ENCODE assay signal across 21 mouse cellular contexts in the genomic region with DNA sequence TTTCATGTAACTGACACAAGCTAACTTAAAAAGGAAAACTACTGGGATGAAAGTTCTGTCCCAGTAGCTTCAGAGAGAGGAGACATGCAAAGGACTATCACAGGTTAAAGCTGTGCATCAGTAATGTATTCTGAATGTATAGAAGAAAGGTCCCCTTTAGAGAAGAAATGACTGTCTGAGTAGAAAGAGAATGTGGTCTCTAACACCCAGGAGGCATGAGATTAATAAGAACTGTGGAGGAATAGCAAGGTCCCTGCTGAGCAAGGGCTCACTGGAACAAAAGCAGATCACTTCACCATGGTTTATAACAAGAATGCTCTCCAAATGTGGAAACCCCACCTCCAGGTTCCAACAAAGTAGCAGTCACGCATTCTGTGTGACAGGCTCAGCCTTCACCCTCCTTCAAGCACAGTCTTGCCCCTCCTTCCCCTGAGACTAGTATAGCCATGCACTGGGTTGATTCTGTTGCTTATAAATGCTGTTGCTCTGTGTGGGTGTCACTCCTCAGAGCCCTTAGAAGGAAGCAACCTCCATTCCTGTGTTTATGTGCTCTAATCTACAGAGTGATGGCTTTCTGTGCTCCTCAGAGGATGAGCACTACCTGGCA.
DNase-seq lines count a peak whose midpoint lies in the region; ATAC-seq and TF ChIP-seq lines count a peak whose summit lies in the region.
"Had no signal": no experiment of that assay in that cellular context is flagged by ENCODE, and none has a peak within 500 bp of the region (broad histone marks: within the 10 kb centered on the region; RNA-seq: fewer than 3 reads in every experiment).

No protein-coding gene starts in this region.

- H3K4me1 ChIP-seq in forebrain, embryonic 13.5 days, result no peaks in the 10 kb centered on the region
- no peaks in the 10 kb centered on the region for H3K4me1 ChIP-seq in forebrain, postnatal 0 days (ENCODE audit: insufficient read depth)
- H3K4me1 ChIP-seq in midbrain, embryonic 11.5 days (ENCODE audit: control insufficient read depth, insufficient read depth, low read length), result no peaks in the 10 kb centered on the region
- H3K4me1 ChIP-seq in midbrain, embryonic 10.5 days, result peaks cover 5% of the 10 kb centered on the region; the same call in 1 of the 2 replicates
- H3K4me1 ChIP-seq in midbrain, embryonic 16.5 days (ENCODE audit: control insufficient read depth, insufficient read depth, low read length), result no peaks in the 10 kb centered on the region
- H3K4me1 ChIP-seq: intestine, embryonic 15.5 days had no signal

- 0% methylated on average over 1 of the region's 1 CpGs for WGBS in forebrain, embryonic 13.5 days
- WGBS in forebrain, postnatal 0 days, result 9% methylated on average over 1 of the region's 1 CpGs
- 20% methylated on average over 1 of the region's 1 CpGs for WGBS in midbrain, embryonic 11.5 days
- 30% methylated on average over 1 of the region's 1 CpGs for WGBS in midbrain, embryonic 10.5 days
- 20% methylated on average over 1 of the region's 1 CpGs for WGBS in midbrain, embryonic 16.5 days

- H3K36me3 ChIP-seq in forebrain, embryonic 13.5 days (ENCODE audit: poor library complexity, severe bottlenecking), result no peaks in the 10 kb centered on the region
- no peaks in the 10 kb centered on the region for H3K36me3 ChIP-seq in forebrain, postnatal 0 days (ENCODE audit: insufficient read depth)
- no peaks in the 10 kb centered on the region for H3K36me3 ChIP-seq in midbrain, embryonic 11.5 days (ENCODE audit: control insufficient read depth, insufficient read depth, low read length)
- no peaks in the 10 kb centered on the region for H3K36me3 ChIP-seq in midbrain, embryonic 10.5 days
- no peaks in the 10 kb centered on the region for H3K36me3 ChIP-seq in midbrain, embryonic 16.5 days (ENCODE audit: control insufficient read depth, insufficient read depth, low read length)
- H3K36me3 ChIP-seq: embryonic facial prominence, embryonic 12.5 days; hindbrain, embryonic 10.5 days; intestine, embryonic 15.5 days had no signal

- H3K9ac ChIP-seq in forebrain, embryonic 13.5 days, result no peak overlapping the region
- no peak overlapping the region for H3K9ac ChIP-seq in forebrain, postnatal 0 days
- no peak overlapping the region for H3K9ac ChIP-seq in midbrain, embryonic 11.5 days (ENCODE audit: low read length)
- no peak overlapping the region for H3K9ac ChIP-seq in midbrain, embryonic 16.5 days (ENCODE audit: low read depth, low read length)
- H3K9ac ChIP-seq: embryonic facial prominence, embryonic 12.5 days; hindbrain, embryonic 14.5 days; intestine, embryonic 15.5 days had no signal

- ATAC-seq in forebrain, embryonic 13.5 days, result peak; percentile 45; the same call in 1 of the 2 replicates
- no peak; the same call in 1 of the 2 replicates for ATAC-seq in forebrain, postnatal 0 days
- ATAC-seq in midbrain, embryonic 11.5 days (ENCODE audit: low FRiP score), result no peak
- ATAC-seq in midbrain, embryonic 16.5 days, result peak; percentile 58; the same call in 1 of the 2 replicates
- ATAC-seq: activated CD4-positive, CD25-positive, alpha-beta regulatory T cell, adult 4 months; forebrain, embryonic 16.5 days; intestine, embryonic 15.5 days; Patski had no signal

- no peaks in the 10 kb centered on the region for H3K27me3 ChIP-seq in forebrain, embryonic 13.5 days
- H3K27me3 ChIP-seq in forebrain, postnatal 0 days (ENCODE audit: insufficient read depth, low read length), result no peaks in the 10 kb centered on the region
- H3K27me3 ChIP-seq in midbrain, embryonic 11.5 days (ENCODE audit: control insufficient read depth, insufficient read depth, low read length), result no peaks in the 10 kb centered on the region
- H3K27me3 ChIP-seq in midbrain, embryonic 10.5 days (ENCODE audit: low read depth, poor library complexity, severe bottlenecking), result no peaks in the 10 kb centered on the region; the same call in 1 of the 2 replicates
- H3K27me3 ChIP-seq in midbrain, embryonic 16.5 days (ENCODE audit: control insufficient read depth, insufficient read depth, low read depth, low read length), result no peaks in the 10 kb centered on the region
- H3K27me3 ChIP-seq: CH12.LX; embryonic facial prominence, embryonic 12.5 days; intestine, embryonic 15.5 days had no signal

- H3K27ac ChIP-seq in forebrain, embryonic 13.5 days, result no peak overlapping the region
- no peak overlapping the region for H3K27ac ChIP-seq in forebrain, postnatal 0 days (ENCODE audit: low read depth, low read length)
- H3K27ac ChIP-seq in midbrain, embryonic 11.5 days (ENCODE audit: low read depth, low read length), result no peak overlapping the region
- no peak overlapping the region for H3K27ac ChIP-seq in midbrain, embryonic 10.5 days (replicated peaks)
- no peak overlapping the region for H3K27ac ChIP-seq in midbrain, embryonic 16.5 days (ENCODE audit: low read length)
- H3K27ac ChIP-seq: embryonic facial prominence, embryonic 12.5 days; heart, adult 2 months; hindbrain, embryonic 10.5 days; hindbrain, embryonic 14.5 days; intestine, embryonic 15.5 days had no signal

- no peak for TF ChIP-seq CTCF in forebrain, postnatal 0 days (IDR thresholded peaks at IDR 0.05; ENCODE audit: low read depth)

- H3K4me3 ChIP-seq in forebrain, embryonic 13.5 days, result no peak overlapping the region
- H3K4me3 ChIP-seq in forebrain, postnatal 0 days (ENCODE audit: low read depth, low read length), result no peak overlapping the region
- H3K4me3 ChIP-seq in midbrain, embryonic 11.5 days (ENCODE audit: low read depth, low read length), result no peak overlapping the region
- no peak overlapping the region for H3K4me3 ChIP-seq in midbrain, embryonic 10.5 days
- H3K4me3 ChIP-seq in midbrain, embryonic 16.5 days (ENCODE audit: low read depth, low read length), result no peak overlapping the region
- H3K4me3 ChIP-seq: embryonic facial prominence, embryonic 12.5 days; heart, adult 2 months; hindbrain, embryonic 10.5 days; intestine, embryonic 15.5 days had no signal

- no peak overlapping the region for H3K4me2 ChIP-seq in forebrain, embryonic 13.5 days
- no peak overlapping the region for H3K4me2 ChIP-seq in forebrain, postnatal 0 days (ENCODE audit: low read depth)
- H3K4me2 ChIP-seq in midbrain, embryonic 11.5 days, result no peak overlapping the region
- H3K4me2 ChIP-seq in midbrain, embryonic 16.5 days (ENCODE audit: low read length), result no peak overlapping the region
- H3K4me2 ChIP-seq: embryonic facial prominence, embryonic 12.5 days; heart, embryonic 11.5 days; hindbrain, embryonic 14.5 days; intestine, embryonic 15.5 days had no signal

- DNase-seq in forebrain, postnatal 0 days, result no peak
- peak; percentile 45 for DNase-seq in midbrain, embryonic 11.5 days (ENCODE audit: low spot score, missing footprints)
- no peak for DNase-seq in midbrain, embryonic 10.5 days (ENCODE audit: low spot score)
- DNase-seq in cerebellum, postnatal 14 days, result no peak
- DNase-seq in embryo, embryonic 10.5 days (ENCODE audit: low spot score), result no peak
- DNase-seq: adrenal gland, postnatal 14 days; cerebellum, adult 2 months; cerebellum, postnatal 10 days; gastrocnemius, postnatal 36 days; heart, adult 2 months had no signal

- no peaks in the 10 kb centered on the region for H3K9me3 ChIP-seq in forebrain, embryonic 13.5 days (replicated peaks)
- no peaks in the 10 kb centered on the region for H3K9me3 ChIP-seq in forebrain, postnatal 0 days (ENCODE audit: low read length)
- H3K9me3 ChIP-seq in midbrain, embryonic 11.5 days (ENCODE audit: control insufficient read depth, low read length), result no peaks in the 10 kb centered on the region
- no peaks in the 10 kb centered on the region; the same call in 1 of the 2 replicates for H3K9me3 ChIP-seq in midbrain, embryonic 10.5 days (replicated peaks)
- no peaks in the 10 kb centered on the region; the same call in 1 of the 2 replicates for H3K9me3 ChIP-seq in midbrain, embryonic 16.5 days (replicated peaks; ENCODE audit: control insufficient read depth, low read length, poor library complexity, severe bottlenecking)
- H3K9me3 ChIP-seq: embryonic facial prominence, embryonic 12.5 days; hindbrain, embryonic 10.5 days; intestine, embryonic 15.5 days had no signal

Comparison
In these comparisons a context has a peak if more than half of its experiments do, and no peak if none do; other contexts are left out.
1. ATAC-seq: peak in forebrain, embryonic 13.5 days (single experiment) and midbrain, embryonic 16.5 days (single experiment); none in forebrain, postnatal 0 days (single experiment) and midbrain, embryonic 11.5 days (single experiment).